Mouse (Mus musculus) spleen, embryonic (tissue): Measurements from ENCODE around the gene Eif3k.

Experiments
- CTCF ChIA-PET: fragments of 350-600 bp; sonication (Branson Sonifier 250); formaldehyde crosslinking; loops from one replicate; lab custom pipeline; 2022; lab: Charles Lee

Eif3k gene

GRCm38 (mm10) chr7:28941542-28941941, 40.1 kb downstream of the Eif3k start:
- CTCF ChIA-PET = no interaction called here

GRCm38 (mm10) chr7:28941129-28941528, 40.5 kb downstream of the Eif3k start:
- CTCF ChIA-PET = no interaction called here

- CTCF ChIA-PET = no interaction called here
These were observed 42.1 kb downstream of the Eif3k start for GRCm38 (mm10) chr7:28939418-28940183.

- CTCF ChIA-PET = interaction anchor here (0.6 kb wide), 1 partner anchor 9 kb away, joined by 3 read pairs; no protein-coding TSS in a partner anchor
These were observed 43.0 kb downstream of the Eif3k start for GRCm38 (mm10) chr7:28938654-28939053.

- CTCF ChIA-PET = interaction anchor here (0.6 kb wide), 1 partner anchor 143 kb away, joined by 4 read pairs; no protein-coding TSS in a partner anchor
These were observed 44.9 kb downstream of the Eif3k start for GRCm38 (mm10) chr7:28936787-28937186.

GRCm38 (mm10) chr7:28933825-28934224, 47.8 kb downstream of the Eif3k start:
- CTCF ChIA-PET = no interaction called here

GRCm38 (mm10) chr7:28932421-28933041, 49.1 kb downstream of the Eif3k start:
- CTCF ChIA-PET = interaction anchor here (0.7 kb wide), 1 partner anchor 334 kb away, joined by 14 read pairs; no protein-coding TSS in a partner anchor

GRCm38 (mm10) chr7:28931695-28932039, 50.0 kb downstream of the Eif3k start:
- CTCF ChIA-PET = no interaction called here

GRCm38 (mm10) chr7:28931032-28931694, 50.5 kb downstream of the Eif3k start:
- CTCF ChIA-PET = no interaction called here

GRCm38 (mm10) chr7:28930320-28931031, 51.2 kb downstream of the Eif3k start:
- CTCF ChIA-PET = no interaction called here

GRCm38 (mm10) chr7:28929381-28929780, 52.3 kb downstream of the Eif3k start:
- CTCF ChIA-PET = no interaction called here

GRCm38 (mm10) chr7:28926172-28926571, 55.5 kb downstream of the Eif3k start:
- CTCF ChIA-PET = no interaction called here

- CTCF ChIA-PET = interaction anchor here (0.7 kb wide), 1 partner anchor 60 kb away, joined by 4 read pairs; no protein-coding TSS in a partner anchor
These were observed 56.3 kb downstream of the Eif3k start for GRCm38 (mm10) chr7:28925317-28925716.

- CTCF ChIA-PET = no interaction called here
These were observed 56.9 kb downstream of the Eif3k start for GRCm38 (mm10) chr7:28924802-28925201.

- CTCF ChIA-PET = no interaction called here
These were observed 57.8 kb downstream of the Eif3k start for GRCm38 (mm10) chr7:28923865-28924291.

- CTCF ChIA-PET = no interaction called here
These were observed 59.1 kb downstream of the Eif3k start for GRCm38 (mm10) chr7:28922606-28923005.

GRCm38 (mm10) chr7:28921722-28922465, 59.8 kb downstream of the Eif3k start:
- CTCF ChIA-PET = no interaction called here
